Mouse (Mus musculus) frontal cortex, postnatal 25 days (tissue): Measurements from ENCODE around the gene Parp4.

ENCODE experiments used
- DNase-seq, 2 experiments: peaks; one replicate each; pipeline ENCODE4 v3.0.0; 2022; ENCODE audit warnings: low spot score in 2 of 2

Parp4 gene

GRCm38 (mm10) chr14:56613212-56613611, 37.8 kb downstream of the Parp4 start:
- DNase-seq: no peak

GRCm38 (mm10) chr14:56617470-56617869, 42.1 kb downstream of the Parp4 start:
- no peak for DNase-seq

- no peak for DNase-seq
Measured at GRCm38 (mm10) chr14:56620425-56620824, 45.0 kb downstream of the Parp4 start.

DNA sequence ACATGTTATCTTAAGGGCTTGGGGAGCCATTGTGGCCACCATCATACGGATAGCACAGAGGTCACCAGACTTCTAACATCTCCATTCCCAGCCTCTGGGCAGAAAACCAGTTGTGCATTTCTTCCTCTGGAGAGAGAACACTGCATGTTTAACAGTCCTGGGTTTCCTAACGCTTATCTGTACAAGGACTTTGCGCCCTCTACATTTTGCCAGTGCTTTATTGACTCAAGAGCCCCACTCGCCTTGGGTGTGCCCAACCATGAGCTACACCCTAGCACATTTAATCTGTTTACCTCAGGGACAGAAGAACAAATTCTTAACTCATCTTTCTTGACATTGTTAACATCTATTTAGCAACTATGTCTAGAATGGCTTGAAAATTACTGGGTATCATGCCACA, 50.8 kb downstream of the Parp4 start:
- DNase-seq: no peak

GRCm38 (mm10) chr14:56628336-56628735, 52.9 kb downstream of the Parp4 start:
- DNase-seq: no peak

GRCm38 (mm10) chr14:56631109-56631508, 55.7 kb downstream of the Parp4 start:
- no peak for DNase-seq

- no peak for DNase-seq
Measured at GRCm38 (mm10) chr14:56647206-56647605, 71.8 kb downstream of the Parp4 start.

DNA sequence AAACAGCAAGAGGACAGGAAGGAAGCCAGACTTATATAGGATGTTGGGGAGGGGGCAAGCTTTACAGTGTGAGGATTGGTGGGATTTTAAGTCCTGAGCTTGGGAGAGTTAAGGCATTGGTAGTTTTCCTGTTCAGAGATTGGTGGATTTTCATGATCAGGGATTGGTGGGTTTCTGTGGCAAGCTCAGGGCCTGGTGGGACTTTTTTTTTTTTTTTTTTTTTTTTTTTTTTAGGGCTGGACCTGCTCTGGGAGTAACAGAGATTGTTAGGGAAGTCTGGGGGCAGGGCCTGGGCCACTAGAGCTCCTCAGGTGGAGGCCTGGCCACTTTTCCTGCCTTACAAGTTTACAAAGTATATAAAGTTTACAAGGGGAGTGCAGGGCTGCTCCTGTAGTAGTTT, 74.0 kb downstream of the Parp4 start:
- DNase-seq: no peak

- DNase-seq: no peak
Measured at GRCm38 (mm10) chr14:56665651-56666050, 90.2 kb downstream of the Parp4 start.

- DNase-seq: no peak
Measured at GRCm38 (mm10) chr14:56666909-56667308, 91.5 kb downstream of the Parp4 start.

DNA sequence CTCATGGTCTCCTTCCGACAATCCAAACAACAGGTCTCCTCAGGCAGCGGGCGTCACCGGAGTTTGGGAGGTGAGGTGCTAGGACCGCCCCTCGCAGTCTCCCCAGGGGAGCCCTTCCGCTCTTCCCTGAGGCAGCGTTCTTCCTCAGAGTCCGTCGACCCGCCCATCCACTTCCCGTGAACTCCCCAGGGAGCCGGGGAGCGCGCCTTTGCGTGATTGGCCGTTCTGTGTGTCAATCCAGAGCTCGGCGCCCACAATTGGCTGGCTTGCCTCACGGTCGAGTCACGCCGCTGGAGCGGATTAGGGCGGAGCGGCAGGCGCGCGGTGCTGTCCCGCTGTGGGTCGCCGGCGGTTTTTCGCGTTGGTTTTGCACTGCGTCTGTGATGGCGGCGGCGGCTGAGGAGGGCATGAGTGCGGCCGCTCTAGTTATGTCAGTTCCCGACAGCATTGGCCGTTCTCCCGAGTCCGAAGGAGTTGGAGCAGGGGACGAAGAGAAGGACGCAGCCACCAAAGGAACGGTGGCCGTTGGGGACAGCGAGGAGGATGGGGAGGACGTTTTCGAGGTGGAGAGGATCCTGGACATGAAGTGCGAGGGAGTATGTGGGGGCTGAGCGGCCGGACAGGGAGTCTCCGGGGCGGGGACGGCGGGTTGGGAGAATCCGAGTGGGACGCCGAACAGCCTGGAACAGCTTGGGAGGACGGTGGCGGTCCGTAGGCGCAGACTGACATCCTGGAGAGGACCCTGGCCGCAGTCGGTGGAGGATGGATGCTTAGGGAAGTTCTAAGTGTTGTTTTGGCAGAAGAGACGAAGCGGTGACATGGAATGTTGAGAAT, 92.8 kb downstream of the Parp4 start, which contains the start of gene Mphosph8:
Gene Mphosph8 (plus strand): TSS at position 280 of the 834 bp plus-strand sequence.
- peak; percentile 99 to 100 for DNase-seq

DNA sequence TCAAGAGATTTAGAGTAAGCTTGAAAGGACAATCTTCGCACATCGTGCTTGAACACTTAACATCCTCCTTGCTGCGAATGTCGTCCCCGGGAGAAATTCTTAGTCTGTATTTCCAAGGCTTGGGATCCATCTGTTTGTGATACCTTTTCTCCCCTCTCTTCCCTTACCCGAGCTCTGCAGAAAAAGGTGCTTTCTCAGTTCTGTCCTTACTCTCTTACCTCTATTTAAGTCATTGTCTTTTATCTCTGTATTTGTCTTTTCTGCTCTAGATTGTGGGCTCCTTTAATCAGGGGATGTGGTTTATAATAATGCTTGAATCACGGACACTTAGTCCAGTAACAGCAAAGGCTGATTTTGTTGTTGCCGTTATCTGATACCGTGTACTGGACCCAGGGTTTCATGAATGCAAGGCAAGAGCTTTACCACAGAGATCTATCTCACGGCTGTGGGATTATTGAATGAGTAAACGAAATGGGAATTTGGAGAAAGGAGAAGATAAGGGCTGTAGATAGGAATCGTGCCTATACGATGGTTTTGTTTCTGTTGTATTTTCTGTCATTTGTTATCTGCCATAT, 93.7 kb downstream of the Parp4 start:
- no peak for DNase-seq

DNA sequence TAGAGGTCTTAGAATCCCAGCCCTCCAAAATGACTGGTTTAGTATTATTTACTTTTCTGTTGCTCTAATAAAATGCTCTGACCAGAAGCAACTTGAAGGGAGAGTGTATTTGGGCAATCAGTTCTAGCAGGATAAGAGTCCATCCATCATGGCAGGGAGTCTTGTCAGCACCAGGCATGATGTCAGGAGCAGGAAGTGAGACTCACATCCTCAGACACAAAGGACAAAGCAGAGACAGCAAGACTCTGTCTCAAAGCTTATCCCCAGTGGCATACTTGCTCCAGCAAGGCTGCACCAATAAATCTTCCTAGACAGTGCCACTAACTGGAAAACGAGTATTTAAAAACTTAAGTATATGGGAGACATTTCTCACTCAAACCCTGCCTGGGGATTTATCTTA, 110.0 kb downstream of the Parp4 start:
- DNase-seq: no peak

DNA sequence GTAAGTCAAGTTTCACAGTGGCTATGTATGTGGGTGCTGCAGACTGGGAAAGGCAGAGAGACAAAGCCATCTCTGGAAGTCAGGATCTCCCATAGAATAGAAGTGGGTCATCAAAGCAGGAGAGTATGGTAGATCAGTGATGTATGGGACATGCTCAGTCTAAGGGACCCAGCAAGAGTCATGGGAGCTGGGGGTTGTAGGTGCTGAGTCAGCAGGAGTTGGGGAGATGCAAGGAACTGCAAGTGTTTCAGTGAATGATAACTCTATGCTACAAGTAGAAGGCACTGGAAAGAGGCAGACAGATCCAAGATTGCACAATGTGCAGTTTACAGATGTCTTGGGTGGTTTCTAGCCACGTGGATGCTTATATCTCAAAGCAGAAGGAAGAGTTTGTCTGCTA, 113.7 kb downstream of the Parp4 start:
- DNase-seq: no peak

DNA sequence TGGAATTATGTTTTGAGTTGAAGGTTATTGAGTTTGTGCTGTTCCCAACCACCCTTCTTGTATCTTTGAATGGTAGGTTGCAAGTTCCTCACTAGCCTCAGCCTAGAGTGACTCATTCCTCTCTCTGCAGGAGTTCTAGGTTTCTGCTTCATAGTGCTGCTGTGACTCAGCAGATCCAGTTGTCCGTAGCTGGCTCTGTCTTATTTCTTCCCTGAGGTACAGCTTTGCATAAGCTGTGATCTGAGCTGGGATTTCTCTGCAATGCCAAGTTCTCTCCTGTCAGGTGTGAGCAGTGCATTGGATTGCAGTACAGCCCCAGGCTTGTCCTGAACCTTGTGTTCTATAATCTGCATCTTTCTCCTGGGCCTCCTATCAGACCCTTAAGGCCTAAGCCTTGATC, 114.3 kb downstream of the Parp4 start:
- DNase-seq: no peak

- DNase-seq: no peak
Measured at GRCm38 (mm10) chr14:56695495-56695894, 120.1 kb downstream of the Parp4 start.

- no peak for DNase-seq
Measured at GRCm38 (mm10) chr14:56697836-56698235, 122.4 kb downstream of the Parp4 start.

- DNase-seq: no peak
Measured at GRCm38 (mm10) chr14:56702644-56703043, 127.2 kb downstream of the Parp4 start.

DNA sequence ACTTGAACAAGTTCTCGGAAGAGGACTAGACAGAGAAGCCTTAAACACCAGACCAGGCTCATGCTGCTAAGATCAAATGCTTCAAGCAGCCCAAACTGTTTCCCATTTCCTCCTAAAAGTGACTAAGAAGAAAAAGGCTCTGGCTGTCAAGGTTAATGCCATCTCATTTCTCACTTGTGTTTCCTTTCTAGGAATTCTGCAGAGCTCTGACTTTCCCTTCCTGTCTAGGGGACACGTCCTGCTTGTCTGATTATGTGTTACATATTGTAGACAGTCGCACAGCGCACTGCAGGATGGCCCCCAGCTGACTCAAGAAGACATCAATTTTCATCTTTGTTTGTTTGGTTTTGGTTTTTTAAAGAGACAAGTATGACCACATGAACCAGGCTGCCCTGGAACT, 130.3 kb downstream of the Parp4 start:
- DNase-seq: no peak
